Mouse (Mus musculus) v-Abl transformed pro-B cells (cell line): ENCODE measurements around the gene Vegfd.

Experiments used
- in situ Hi-C, 2 experiments: fragments of 400-800 bp; cut with MboI; formaldehyde crosslinking; loops; one replicate each; pipeline ENCODE4 v1.15.1; 2025; ENCODE audit not compliant: unreplicated experiment in 2 of 2

The Vegfd gene

GRCm38 (mm10) chrX:164449201-164449600 lies 76.0 kb downstream of the Vegfd start:
- in situ Hi-C loops: loop anchor here in 1 of 2 experiments (5.0 to 25.0 kb wide), 2 partner anchors 262 to 1537 kb away; partner anchors contain the start of gene Ctps2
